9 mouse cellular contexts compared by ENCODE assay signal in the genomic region with DNA sequence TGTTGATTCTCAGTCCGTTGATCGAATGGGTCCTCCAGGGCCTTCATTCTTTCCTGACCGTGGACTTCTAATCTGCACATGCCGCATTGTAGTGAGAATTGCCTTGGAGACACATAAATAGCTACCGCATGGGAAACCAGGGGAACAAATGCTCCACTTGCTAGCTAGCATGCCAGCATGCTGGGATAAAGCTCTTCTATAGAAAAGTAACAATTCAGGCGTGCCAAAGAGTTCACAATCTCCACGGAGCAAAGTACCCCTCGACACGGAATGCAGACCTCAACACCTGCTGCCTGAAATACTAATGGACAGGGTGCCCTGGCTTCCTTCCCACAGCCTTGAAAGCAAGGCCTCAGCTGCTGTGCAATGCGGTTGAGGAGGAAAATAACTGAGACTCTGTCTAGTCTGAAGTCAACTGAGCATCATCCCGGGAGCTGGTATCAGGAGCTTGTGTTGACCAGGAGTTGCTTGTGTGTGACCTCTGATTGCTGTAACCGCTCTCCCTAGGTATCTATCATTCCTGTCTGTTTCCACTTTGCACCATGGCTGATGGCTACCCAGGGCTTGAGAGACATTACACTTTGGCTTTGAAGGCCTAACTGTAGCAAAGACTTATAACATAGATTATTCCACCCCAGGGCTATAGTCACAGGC.
A peak's percentile ranks its signal among the peaks of the same experiment; 100 is the strongest.
DNase-seq lines count a peak whose midpoint lies in the region; ATAC-seq and TF ChIP-seq lines count a peak whose summit lies in the region.
"Had no signal": no experiment of that assay in that cellular context is flagged by ENCODE, and none has a peak within 500 bp of the region (broad histone marks: within the 10 kb centered on the region; RNA-seq: fewer than 3 reads in every experiment).

No protein-coding gene starts in this region.

- no peaks in the 10 kb centered on the region for H3K27me3 ChIP-seq in hindbrain, postnatal 0 days (ENCODE audit: insufficient read depth, low read length)
- H3K27me3 ChIP-seq in midbrain, embryonic 15.5 days (replicated peaks) = no peaks in the 10 kb centered on the region

- H3K36me3 ChIP-seq in hindbrain, postnatal 0 days (ENCODE audit: insufficient read depth, low read length) = no peaks in the 10 kb centered on the region
- no peaks in the 10 kb centered on the region for H3K36me3 ChIP-seq in midbrain, embryonic 15.5 days (replicated peaks)

- no peak for TF ChIP-seq CTCF in hindbrain, postnatal 0 days (IDR thresholded peaks at IDR 0.05; ENCODE audit: low read depth)

- H3K9me3 ChIP-seq in hindbrain, postnatal 0 days (ENCODE audit: low read length) = no peaks in the 10 kb centered on the region
- H3K9me3 ChIP-seq in midbrain, embryonic 15.5 days = no peaks in the 10 kb centered on the region

- 15% methylated on average over 12 of the region's 12 CpGs for WGBS in hindbrain, postnatal 0 days
- 13% methylated on average over 12 of the region's 12 CpGs for WGBS in midbrain, embryonic 15.5 days

- no peak overlapping the region for H3K4me2 ChIP-seq in hindbrain, postnatal 0 days (ENCODE audit: low read depth, low read length)
- H3K4me2 ChIP-seq in midbrain, embryonic 15.5 days = no peak overlapping the region

- DNase-seq in brain, adult 2 months (ENCODE audit: low read depth, low spot score) = peak; percentile 29
- peak; percentile 28 to 50 for DNase-seq in cerebellum, postnatal 4 days (ENCODE audit: low spot score in 2 of 2)
- peak; percentile 86 for DNase-seq in hindbrain, postnatal 0 days (ENCODE audit: low spot score)
- no peak for DNase-seq in kidney, adult 11 months
- no peak for DNase-seq in gastrocnemius, adult 8-10 months (ENCODE audit: low spot score in 2 of 2)
- no peak for DNase-seq in kidney, postnatal 36 days

- H3K27ac ChIP-seq in hindbrain, postnatal 0 days = peak overlapping the region; percentile 33
- H3K27ac ChIP-seq in midbrain, embryonic 15.5 days = no peak overlapping the region
- H3K27ac ChIP-seq: macrophage had no signal

- H3K4me1 ChIP-seq in hindbrain, postnatal 0 days (ENCODE audit: insufficient read depth, low read length) = peaks cover 6% of the 10 kb centered on the region; the same call in 1 of the 2 replicates
- peaks cover 9% of the 10 kb centered on the region; the same call in 1 of the 2 replicates for H3K4me1 ChIP-seq in midbrain, embryonic 15.5 days

- H3K4me3 ChIP-seq in hindbrain, postnatal 0 days (ENCODE audit: low read length) = no peak overlapping the region
- no peak overlapping the region for H3K4me3 ChIP-seq in midbrain, embryonic 15.5 days

- ATAC-seq in hindbrain, postnatal 0 days = peak; percentile 95
- peak; percentile 83 for ATAC-seq in midbrain, embryonic 15.5 days (replicated peaks)
- ATAC-seq in activated CD4-positive, CD25-positive, alpha-beta regulatory T cell, adult 4 months = no peak

- no peak overlapping the region for H3K9ac ChIP-seq in hindbrain, postnatal 0 days (replicated peaks; ENCODE audit: low read length)
- no peak overlapping the region for H3K9ac ChIP-seq in midbrain, embryonic 15.5 days

Comparison
In these comparisons a context has a peak if more than half of its experiments do, and no peak if none do; other contexts are left out.
1. DNase-seq: peak in brain, adult 2 months (single experiment), cerebellum, postnatal 4 days (2 of 2) and hindbrain, postnatal 0 days (single experiment); none in kidney, adult 11 months (single experiment), gastrocnemius, adult 8-10 months (0 of 2) and kidney, postnatal 36 days (0 of 2).